Mouse (Mus musculus) MEL (cell line): ENCODE results near the gene Pla2r1. TPM values are rescaled to one million over a fixed set of nuclear protein-coding genes. Genes with fewer than 3 reads are reported as not detected.
A peak's percentile ranks its signal among the peaks of the same experiment; 100 is the strongest.

Experiments used
- DNase-seq: peaks from one replicate; pipeline ENCODE4 v3.0.0; 2011; ENCODE audit warnings: low read depth, low spot score
- H3K27ac ChIP-seq: 2 replicates; pipeline ENCODE4 v1.5.1; 2012; ENCODE audit warnings: low read depth, mild to moderate bottlenecking, control low read depth, low read length, moderate library complexity; ENCODE audit not compliant: control insufficient read depth
- H3K27me3 ChIP-seq, 2 experiments: fragments of 150-350 bp in 1 of 2; sonication (generic) in 1 of 2; 2 replicates each; pipeline ENCODE4 v1.6.1; 2012; ENCODE audit warnings: low read length in 2 of 2, mild to moderate bottlenecking in 2 of 2, improper control_type of control experiment in 1 of 2, moderate library complexity in 1 of 2; ENCODE audit not compliant: insufficient read depth in 2 of 2, control insufficient read depth in 1 of 2
- H3K36me3 ChIP-seq, 2 experiments: 2 replicates each; pipeline ENCODE4 v1.6.1; 2012 to 2014; ENCODE audit warnings: low read length in 2 of 2, improper control_type of control experiment in 1 of 2, inconsistent platforms in 1 of 2, mild to moderate bottlenecking in 1 of 2; ENCODE audit not compliant: insufficient read depth in 2 of 2, control insufficient read depth in 1 of 2
- H3K4me1 ChIP-seq, 2 experiments: fragments of 150-350 bp in 1 of 2; sonication (generic) in 1 of 2; 2 replicates each; pipeline ENCODE4 v1.6.1; 2012; ENCODE audit warnings: low read length in 2 of 2, improper control_type of control experiment in 1 of 2, mild to moderate bottlenecking in 1 of 2; ENCODE audit not compliant: insufficient read depth in 2 of 2, control insufficient read depth in 1 of 2
- H3K4me3 ChIP-seq, 2 experiments: fragments of 150-350 bp in 1 of 2; sonication (generic) in 1 of 2; 2 replicates each; pipeline ENCODE4 v1.5.1; 2012; ENCODE audit warnings: low read depth in 2 of 2, low read length in 2 of 2, mild to moderate bottlenecking in 2 of 2, moderate library complexity in 2 of 2, control low read depth in 1 of 2, improper control_type of control experiment in 1 of 2; ENCODE audit not compliant: control insufficient read depth in 1 of 2, insufficient read depth in 1 of 2
- H3K79me2 ChIP-seq: 2 replicates; pipeline ENCODE4 v1.6.1; 2012; ENCODE audit warnings: mild to moderate bottlenecking, low read length, moderate library complexity; ENCODE audit not compliant: control insufficient read depth, poor library complexity, insufficient read depth
- H3K9ac ChIP-seq: 2 replicates; pipeline ENCODE4 v1.6.1; 2012; ENCODE audit warnings: low read depth, mild to moderate bottlenecking, control low read depth, low read length, moderate library complexity; ENCODE audit not compliant: control insufficient read depth, poor library complexity, severe bottlenecking
- H3K9me3 ChIP-seq: fragments of 150-350 bp; sonication (generic); replicated peaks from 2 replicates; pipeline ENCODE4 v1.6.1; 2012; ENCODE audit warnings: mild to moderate bottlenecking, low read length, improper control_type of control experiment, moderate library complexity; ENCODE audit not compliant: insufficient read depth
- EP300 ChIP-seq, 2 experiments: IDR thresholded peaks; 2 replicates each; pipeline ENCODE4 v1.6.1; 2011; ENCODE audit warnings: improper control_type of control experiment in 2 of 2, low read length in 2 of 2, low read depth in 1 of 2, mild to moderate bottlenecking in 1 of 2
- ETS1 ChIP-seq: IDR thresholded peaks from 2 replicates; pipeline ENCODE4 v1.6.1; 2012; ENCODE audit warnings: low read depth, mild to moderate bottlenecking, inconsistent platforms, low read length, improper control_type of control experiment, moderate library complexity
- GATA1 ChIP-seq: IDR thresholded peaks from 2 replicates; pipeline ENCODE4 v1.6.1; 2011; ENCODE audit warnings: low read depth, low read length, improper control_type of control experiment
- HCFC1 ChIP-seq: IDR thresholded peaks from 2 replicates; pipeline ENCODE4 v1.6.1; 2012; ENCODE audit warnings: low read depth, mild to moderate bottlenecking, inconsistent platforms, low read length, improper control_type of control experiment, moderate library complexity
- JUND ChIP-seq: IDR thresholded peaks from 2 replicates; pipeline ENCODE4 v1.6.1; 2011; ENCODE audit warnings: low read depth, mild to moderate bottlenecking, improper control_type of control experiment, low read length
- KAT2A ChIP-seq: conservative IDR thresholded peaks from 2 replicates; pipeline ENCODE4 v1.6.1; 2012; ENCODE audit warnings: low read depth, low read length, improper control_type of control experiment, inconsistent platforms
- NELFE ChIP-seq: IDR thresholded peaks from 2 replicates; pipeline ENCODE4 v1.6.1; 2011; ENCODE audit warnings: low read depth, low read length, improper control_type of control experiment
- NRF1 ChIP-seq: IDR thresholded peaks from 2 replicates; pipeline ENCODE4 v1.6.1; 2014; ENCODE audit warnings: low read depth, mild to moderate bottlenecking, inconsistent platforms, low read length, improper control_type of control experiment, moderate library complexity; ENCODE audit not compliant: poor library complexity, insufficient read depth, severe bottlenecking
- POLR2A ChIP-seq, 2 experiments: IDR thresholded peaks; 2 replicates each; pipeline ENCODE4 v1.6.1; 2011 to 2012; ENCODE audit warnings: low read length in 2 of 2, mild to moderate bottlenecking in 2 of 2, control low read depth in 1 of 2, improper control_type of control experiment in 1 of 2, low read depth in 1 of 2, moderate library complexity in 1 of 2; ENCODE audit not compliant: control insufficient read depth in 1 of 2, insufficient read depth in 1 of 2, poor library complexity in 1 of 2
- SIN3A ChIP-seq: IDR thresholded peaks from 2 replicates; pipeline ENCODE4 v1.6.1; 2012; ENCODE audit warnings: low read length, improper control_type of control experiment, inconsistent platforms
- TBP ChIP-seq: IDR thresholded peaks from 2 replicates; pipeline ENCODE4 v1.8.0; 2011; ENCODE audit warnings: low read depth, low read length, improper control_type of control experiment
- TCF12 ChIP-seq: IDR thresholded peaks from 2 replicates; pipeline ENCODE4 v1.6.1; 2014; ENCODE audit warnings: low read depth, mild to moderate bottlenecking, inconsistent platforms, low read length, improper control_type of control experiment, moderate library complexity
- polyA plus RNA-seq, 2 experiments: library from polyadenylated mRNA; stranded (reverse) in 1 of 2; unstranded in 1 of 2; fragments of >175 nt in 1 of 2; fragments of >200 nt in 1 of 2; gene quantifications; 2 replicates each; pipeline versions ENCODE4 v1.2.1 to v1.2.4; 2012; ENCODE audit warnings: low replicate concordance in 2 of 2, low read depth in 1 of 2; ENCODE audit not compliant: insufficient read length in 2 of 2, insufficient read depth in 1 of 2, missing spikeins in 1 of 2
- total RNA-seq: library from RNA; depleted of rRNA; stranded (reverse); fragments of 300-350 nt; gene quantifications from 2 replicates; pipeline ENCODE4 v1.2.3, GENCODE M21; 2012

The Pla2r1 gene
- total and polyA plus RNA-seq, 3 experiments: not detected

- peaks cover 4 to 21% of the 10 kb centered on the region in 2 experiments; a peak in 3 of 4 replicates for H3K4me1 ChIP-seq
- no peak for TF ChIP-seq NRF1
- no peak for TF ChIP-seq ETS1
- TF ChIP-seq EP300 (IDR thresholded peaks at IDR 0.05; ENCODE audit: low read depth in 1 of 2, low read length in 2 of 2): no peak
- TF ChIP-seq TBP: no peak
- peak; percentile 84; the same call in 1 of the 2 replicates for TF ChIP-seq JUND
- no peak overlapping the region for H3K4me3 ChIP-seq
- H3K9ac ChIP-seq: no peak overlapping the region
- peaks cover 0 to 14% of the 10 kb centered on the region in 2 experiments; a peak in 2 of 4 replicates for H3K36me3 ChIP-seq
- no peaks in the 10 kb centered on the region for H3K9me3 ChIP-seq
- no peaks in the 10 kb centered on the region for H3K79me2 ChIP-seq
- H3K27ac ChIP-seq: no peak overlapping the region
- peak; percentile 18 for DNase-seq
- H3K27me3 ChIP-seq: no peaks in the 10 kb centered on the region
Measured at GRCm38 (mm10) chr2:60384083-60384762, 168.9 kb downstream of the Pla2r1 start.

GRCm38 (mm10) chr2:60382858-60383669 is 170.0 kb downstream of the Pla2r1 start, which contains the start of gene Ly75:
Gene Ly75, minus strand, starts transcription at chr2:60383303.
- H3K27ac ChIP-seq: no peak within 1 kb of the TSS
- H3K79me2 ChIP-seq: no peaks in the 10 kb centered on the region

GRCm38 (mm10) chr2:60382346-60382745 is 170.8 kb downstream of the Pla2r1 start:
- H3K79me2 ChIP-seq: no peaks in the 10 kb centered on the region
- TF ChIP-seq HCFC1: no peak
- peaks cover 4 to 19% of the 10 kb centered on the region in 2 experiments; a peak in 3 of 4 replicates for H3K4me1 ChIP-seq
- no peaks in the 10 kb centered on the region for H3K27me3 ChIP-seq
- DNase-seq: no peak
- H3K4me3 ChIP-seq: peak overlapping the region; percentile 65 to 81
- peak overlapping the region; percentile 23; the same call in 1 of the 2 replicates for H3K9ac ChIP-seq
- H3K27ac ChIP-seq: no peak overlapping the region
- peaks cover 0 to 14% of the 10 kb centered on the region in 2 experiments; a peak in 2 of 4 replicates for H3K36me3 ChIP-seq
- no peaks in the 10 kb centered on the region for H3K9me3 ChIP-seq

More at GRCm38 (mm10) chr2:60382858-60383669, 170.0 kb downstream of the Pla2r1 start, which contains the start of gene Ly75:
- H3K36me3 ChIP-seq: peaks cover 0 to 14% of the 10 kb centered on the region in 2 experiments; a peak in 2 of 4 replicates
- peak within 1 kb of the TSS; percentile 57 for H3K9ac ChIP-seq
- H3K4me1 ChIP-seq: peaks cover 4 to 21% of the 10 kb centered on the region in 2 experiments; a peak in 3 of 4 replicates
- peak within 1 kb of the TSS; percentile 65 to 81 for H3K4me3 ChIP-seq
- DNase-seq: peak; percentile 93
- peak; percentile 48 to 54; a peak in 1 of 4 replicates for TF ChIP-seq POLR2A (IDR thresholded peaks at IDR 0.05; ENCODE audit: control insufficient read depth in 1 of 2, insufficient read depth in 1 of 2, low read depth in 1 of 2, low read length in 2 of 2, poor library complexity in 1 of 2)
- TF ChIP-seq NELFE: 0 out of 2 replicates have a peak, but pooled peaks have one; percentile 28
- no peak for TF ChIP-seq GATA1
- TF ChIP-seq KAT2A: no peak
- TF ChIP-seq SIN3A: 0 out of 2 replicates have a peak, but pooled peaks have one; percentile 38
- 0 out of 4 replicates have a peak, but pooled peaks of 1 of the 2 experiments have one; percentile 15 for TF ChIP-seq EP300 (IDR thresholded peaks at IDR 0.05; ENCODE audit: low read depth in 1 of 2, low read length in 2 of 2)
- TF ChIP-seq TBP: peak; percentile 54; the same call in 1 of the 2 replicates
- 0 out of 2 replicates have a peak, but pooled peaks have one; percentile 6 for TF ChIP-seq TCF12
- H3K27me3 ChIP-seq: no peaks in the 10 kb centered on the region
- no peaks in the 10 kb centered on the region for H3K9me3 ChIP-seq
